Mouse (Mus musculus): Measurements from ENCODE around the gene Olfr1223. TPM values are rescaled to one million over a fixed set of nuclear protein-coding genes. Genes with fewer than 3 reads are reported as not detected.

Olfr1223 gene
- polyA plus RNA-seq, 1 experiment from 2014 or later = not detected

Other genes starting within 250 kb of the Olfr1223 start
- not detected in 2 replicates for gene Olfr1208, start 249.2 kb downstream of the Olfr1223 start, polyA plus RNA-seq (2015; fragmentation: Nextera tagmentation; extraction: Ambion mirVana)
- not detected in 2 replicates for gene Olfr1209, start 236.4 kb downstream of the Olfr1223 start, polyA plus RNA-seq (2015; fragmentation: Nextera tagmentation; extraction: Ambion mirVana)
- not detected in 2 replicates for gene Olfr1211, start 213.4 kb downstream of the Olfr1223 start, polyA plus RNA-seq (2015; fragmentation: Nextera tagmentation; extraction: Ambion mirVana)
- not detected in 2 replicates for gene Olfr1212, start 197.6 kb downstream of the Olfr1223 start, polyA plus RNA-seq (2015; fragmentation: Nextera tagmentation; extraction: Ambion mirVana)
- gene Gm13762, start 171.3 kb downstream of the Olfr1223 start, polyA plus RNA-seq (2015; fragmentation: Nextera tagmentation; extraction: Ambion mirVana) = not detected in 2 replicates
- gene Olfr1214, start 158.9 kb downstream of the Olfr1223 start, polyA plus RNA-seq (2015; fragmentation: Nextera tagmentation; extraction: Ambion mirVana) = not detected in 2 replicates
- not detected in 2 replicates for gene Olfr1215, start 144.6 kb downstream of the Olfr1223 start, polyA plus RNA-seq (2015; fragmentation: Nextera tagmentation; extraction: Ambion mirVana)
- not detected in 2 replicates for gene Olfr1216, start 133.2 kb downstream of the Olfr1223 start, polyA plus RNA-seq (2015; fragmentation: Nextera tagmentation; extraction: Ambion mirVana)
- gene Olfr1217, start 119.5 kb downstream of the Olfr1223 start, polyA plus RNA-seq (2015; fragmentation: Nextera tagmentation; extraction: Ambion mirVana) = not detected in 2 replicates
- gene Olfr1218, start 90.4 kb downstream of the Olfr1223 start, polyA plus RNA-seq (2015; fragmentation: Nextera tagmentation; extraction: Ambion mirVana) = not detected in 2 replicates
- gene Olfr1219, start 68.0 kb downstream of the Olfr1223 start, polyA plus RNA-seq (2015; fragmentation: Nextera tagmentation; extraction: Ambion mirVana) = not detected in 2 replicates
- not detected in 2 replicates for gene Olfr1220, start 44.7 kb downstream of the Olfr1223 start, polyA plus RNA-seq (2015; fragmentation: Nextera tagmentation; extraction: Ambion mirVana)
- gene Olfr1221, start 34.3 kb downstream of the Olfr1223 start, polyA plus RNA-seq (2015; fragmentation: Nextera tagmentation; extraction: Ambion mirVana) = not detected in 2 replicates
- gene Olfr1222, start 18.5 kb downstream of the Olfr1223 start, polyA plus RNA-seq (2015; fragmentation: Nextera tagmentation; extraction: Ambion mirVana) = not detected in 2 replicates
- not detected in 2 replicates for gene Olfr1224-ps1, start 12.5 kb upstream of the Olfr1223 start, polyA plus RNA-seq (2015; fragmentation: Nextera tagmentation; extraction: Ambion mirVana)
- not detected in 2 replicates for gene Olfr1225, start 23.1 kb upstream of the Olfr1223 start, polyA plus RNA-seq (2015; fragmentation: Nextera tagmentation; extraction: Ambion mirVana)
- not detected in 2 replicates for gene Olfr1226, start 48.5 kb upstream of the Olfr1223 start, polyA plus RNA-seq (2015; fragmentation: Nextera tagmentation; extraction: Ambion mirVana)
- not detected in 2 replicates for gene Olfr1228, start 102.5 kb upstream of the Olfr1223 start, polyA plus RNA-seq (2015; fragmentation: Nextera tagmentation; extraction: Ambion mirVana)
- not detected in 2 replicates for gene Olfr1229, start 136.5 kb upstream of the Olfr1223 start, polyA plus RNA-seq (2015; fragmentation: Nextera tagmentation; extraction: Ambion mirVana)
- not detected in 2 replicates for gene Olfr1230, start 145.7 kb upstream of the Olfr1223 start, polyA plus RNA-seq (2015; fragmentation: Nextera tagmentation; extraction: Ambion mirVana)
- gene Olfr1231, start 155.5 kb upstream of the Olfr1223 start, polyA plus RNA-seq (2015; fragmentation: Nextera tagmentation; extraction: Ambion mirVana) = not detected in 2 replicates
- not detected in 2 replicates for gene Olfr1232, start 178.1 kb upstream of the Olfr1223 start, polyA plus RNA-seq (2015; fragmentation: Nextera tagmentation; extraction: Ambion mirVana)
- gene Olfr1233, start 190.8 kb upstream of the Olfr1223 start, polyA plus RNA-seq (2015; fragmentation: Nextera tagmentation; extraction: Ambion mirVana) = not detected in 2 replicates
- gene Olfr1234, start 213.3 kb upstream of the Olfr1223 start, polyA plus RNA-seq (2015; fragmentation: Nextera tagmentation; extraction: Ambion mirVana) = not detected in 2 replicates